13 mouse cellular contexts compared by ENCODE assay signal in genomic region chr4:62607805-62608204, GRCm38 (mm10). TPM values are rescaled to one million over a fixed set of nuclear protein-coding genes. Genes with fewer than 3 reads are reported as not detected.
A peak's percentile ranks its signal among the peaks of the same experiment; 100 is the strongest.
DNase-seq lines count a peak whose midpoint lies in the region; ATAC-seq and TF ChIP-seq lines count a peak whose summit lies in the region.
"Had no signal": no experiment of that assay in that cellular context is flagged by ENCODE, and none has a peak within 500 bp of the region (broad histone marks: within the 10 kb centered on the region; RNA-seq: fewer than 3 reads in every experiment).

No protein-coding gene starts in this region.

- peaks cover 56% of the 10 kb centered on the region for H3K4me1 ChIP-seq in forebrain, embryonic 10.5 days
- H3K4me1 ChIP-seq in forebrain, embryonic 15.5 days: peaks cover 50% of the 10 kb centered on the region
- peaks cover 23% of the 10 kb centered on the region for H3K4me1 ChIP-seq in intestine, embryonic 15.5 days (replicated peaks)
- peaks cover 2% of the 10 kb centered on the region; the same call in 1 of the 2 replicates for H3K4me1 ChIP-seq in intestine, postnatal 0 days (replicated peaks; ENCODE audit: control insufficient read depth, insufficient read depth, low read length)
- H3K4me1 ChIP-seq in hindbrain, embryonic 12.5 days: peaks cover 56% of the 10 kb centered on the region
- H3K4me1 ChIP-seq in midbrain, embryonic 12.5 days: peaks cover 42% of the 10 kb centered on the region

- H3K36me3 ChIP-seq in forebrain, embryonic 10.5 days (replicated peaks): peaks cover 43% of the 10 kb centered on the region
- H3K36me3 ChIP-seq in forebrain, embryonic 15.5 days: no peaks in the 10 kb centered on the region
- H3K36me3 ChIP-seq in intestine, embryonic 15.5 days: no peaks in the 10 kb centered on the region
- peaks cover 3% of the 10 kb centered on the region; the same call in 1 of the 2 replicates for H3K36me3 ChIP-seq in intestine, postnatal 0 days (ENCODE audit: control insufficient read depth, insufficient read depth)
- H3K36me3 ChIP-seq in hindbrain, embryonic 12.5 days: no peaks in the 10 kb centered on the region
- no peaks in the 10 kb centered on the region for H3K36me3 ChIP-seq in midbrain, embryonic 12.5 days

- DNase-seq in forebrain, embryonic 10.5 days (ENCODE audit: extremely low spot score, low spot score): no peak
- DNase-seq in thymus, postnatal 25 days: no peak
- no peak for DNase-seq in kidney, postnatal 25 days
- DNase-seq: adrenal gland, adult 2 months; heart, postnatal 14 days; thymus, postnatal 14 days had no signal

- 89% methylated on average over 6 of the region's 6 CpGs for WGBS in forebrain, embryonic 10.5 days
- WGBS in forebrain, embryonic 15.5 days: 50% methylated on average over 6 of the region's 6 CpGs
- WGBS in intestine, embryonic 15.5 days: 80% methylated on average over 6 of the region's 6 CpGs
- WGBS in intestine, postnatal 0 days: 69% methylated on average over 6 of the region's 6 CpGs
- 59% methylated on average over 6 of the region's 6 CpGs for WGBS in hindbrain, embryonic 12.5 days
- 66% methylated on average over 6 of the region's 6 CpGs for WGBS in midbrain, embryonic 12.5 days

- no peak overlapping the region for H3K9ac ChIP-seq in forebrain, embryonic 15.5 days (replicated peaks)
- H3K9ac ChIP-seq in intestine, embryonic 15.5 days: no peak overlapping the region
- H3K9ac ChIP-seq in intestine, postnatal 0 days (ENCODE audit: low read depth, low read length): no peak overlapping the region
- H3K9ac ChIP-seq in hindbrain, embryonic 12.5 days: no peak overlapping the region
- H3K9ac ChIP-seq in midbrain, embryonic 12.5 days (replicated peaks): no peak overlapping the region
- H3K9ac ChIP-seq: liver, embryonic 14.5 days had no signal

- no peak for TF ChIP-seq CTCF in intestine, postnatal 0 days (IDR thresholded peaks at IDR 0.05; ENCODE audit: low read depth)

- H3K4me2 ChIP-seq in forebrain, embryonic 15.5 days (replicated peaks): no peak overlapping the region
- H3K4me2 ChIP-seq in intestine, embryonic 15.5 days (replicated peaks): no peak overlapping the region
- H3K4me2 ChIP-seq in intestine, postnatal 0 days (replicated peaks; ENCODE audit: low read depth): no peak overlapping the region
- no peak overlapping the region for H3K4me2 ChIP-seq in hindbrain, embryonic 12.5 days (replicated peaks)
- no peak overlapping the region for H3K4me2 ChIP-seq in midbrain, embryonic 12.5 days (replicated peaks)

- no peak for ATAC-seq in forebrain, embryonic 15.5 days (replicated peaks)
- ATAC-seq in intestine, embryonic 15.5 days: peak; percentile 22
- no peak for ATAC-seq in intestine, postnatal 0 days
- peak; percentile 55 for ATAC-seq in hindbrain, embryonic 12.5 days (ENCODE audit: low FRiP score)
- peak; percentile 48; the same call in 1 of the 2 replicates for ATAC-seq in midbrain, embryonic 12.5 days (ENCODE audit: low FRiP score, low read depth)

- peak overlapping the region; percentile 66 for H3K27ac ChIP-seq in forebrain, embryonic 10.5 days
- no peak overlapping the region for H3K27ac ChIP-seq in forebrain, embryonic 15.5 days (replicated peaks)
- no peak overlapping the region for H3K27ac ChIP-seq in intestine, embryonic 15.5 days
- H3K27ac ChIP-seq in intestine, postnatal 0 days (ENCODE audit: low read depth, low read length): no peak overlapping the region
- H3K27ac ChIP-seq in hindbrain, embryonic 12.5 days: peak overlapping the region; percentile 57; the same call in 1 of the 2 replicates
- H3K27ac ChIP-seq in midbrain, embryonic 12.5 days (replicated peaks): peak overlapping the region; percentile 35; the same call in 1 of the 2 replicates
- H3K27ac ChIP-seq: liver, embryonic 14.5 days; macrophage had no signal

- no peaks in the 10 kb centered on the region for H3K9me3 ChIP-seq in forebrain, embryonic 10.5 days
- H3K9me3 ChIP-seq in forebrain, embryonic 15.5 days: no peaks in the 10 kb centered on the region
- H3K9me3 ChIP-seq in intestine, embryonic 15.5 days: no peaks in the 10 kb centered on the region
- no peaks in the 10 kb centered on the region for H3K9me3 ChIP-seq in intestine, postnatal 0 days (ENCODE audit: control insufficient read depth)
- H3K9me3 ChIP-seq in hindbrain, embryonic 12.5 days (replicated peaks): no peaks in the 10 kb centered on the region
- H3K9me3 ChIP-seq in midbrain, embryonic 12.5 days: no peaks in the 10 kb centered on the region

- no peak overlapping the region for H3K4me3 ChIP-seq in forebrain, embryonic 10.5 days
- H3K4me3 ChIP-seq in forebrain, embryonic 15.5 days: no peak overlapping the region
- no peak overlapping the region for H3K4me3 ChIP-seq in intestine, embryonic 15.5 days (replicated peaks)
- H3K4me3 ChIP-seq in intestine, postnatal 0 days (ENCODE audit: low read depth, low read length): no peak overlapping the region
- H3K4me3 ChIP-seq in hindbrain, embryonic 12.5 days: no peak overlapping the region
- H3K4me3 ChIP-seq in midbrain, embryonic 12.5 days: no peak overlapping the region

- no peaks in the 10 kb centered on the region for H3K27me3 ChIP-seq in forebrain, embryonic 10.5 days (ENCODE audit: poor library complexity, severe bottlenecking)
- H3K27me3 ChIP-seq in forebrain, embryonic 15.5 days: no peaks in the 10 kb centered on the region
- no peaks in the 10 kb centered on the region for H3K27me3 ChIP-seq in intestine, embryonic 15.5 days (replicated peaks)
- H3K27me3 ChIP-seq in intestine, postnatal 0 days (replicated peaks; ENCODE audit: control insufficient read depth, insufficient read depth, low read length): no peaks in the 10 kb centered on the region
- H3K27me3 ChIP-seq in hindbrain, embryonic 12.5 days: no peaks in the 10 kb centered on the region
- H3K27me3 ChIP-seq in midbrain, embryonic 12.5 days: no peaks in the 10 kb centered on the region

RNA-seq across cellular contexts. Expression of gene Rgs3, which starts 48.2 kb away (rescaled TPM):
- 29.8 and 36.3 TPM in 2 replicates for polyA plus RNA-seq in forebrain, embryonic 10.5 days (2016; fragmentation: Nextera tagmentation; extraction: Ambion mirVana)
- 46.7 and 53.4 TPM in 2 replicates for polyA plus RNA-seq in forebrain, embryonic 15.5 days (2015; fragmentation: Nextera tagmentation; extraction: Ambion mirVana)
- 43.5 and 46.3 TPM in 2 replicates for polyA plus RNA-seq in intestine, embryonic 15.5 days (2015; fragmentation: Nextera tagmentation; extraction: Ambion mirVana)
- polyA plus RNA-seq in intestine, postnatal 0 days (2015; fragmentation: Nextera tagmentation; extraction: Ambion mirVana): 30.1 and 30.8 TPM in 2 replicates
- 70.9 and 71.6 TPM in 2 replicates for polyA plus RNA-seq in hindbrain, embryonic 12.5 days (2016; fragmentation: Nextera tagmentation; extraction: Ambion mirVana)
- polyA plus RNA-seq in midbrain, embryonic 12.5 days (2016; fragmentation: Nextera tagmentation; extraction: Ambion mirVana): 58.5 and 60.2 TPM in 2 replicates

Comparison
In these comparisons a context has a peak if more than half of its experiments do, and no peak if none do; other contexts are left out.
1. H3K27ac ChIP-seq: peak in forebrain, embryonic 10.5 days (single experiment), hindbrain, embryonic 12.5 days (single experiment) and midbrain, embryonic 12.5 days (single experiment); none in forebrain, embryonic 15.5 days (single experiment), intestine, embryonic 15.5 days (single experiment) and intestine, postnatal 0 days (single experiment).
2. ATAC-seq: peak in intestine, embryonic 15.5 days (single experiment), hindbrain, embryonic 12.5 days (single experiment) and midbrain, embryonic 12.5 days (single experiment); none in forebrain, embryonic 15.5 days (single experiment) and intestine, postnatal 0 days (single experiment).